Mouse (Mus musculus) midbrain, embryonic 12.5 days (tissue): ENCODE measurements at regions not wholly inside any gene's neighbourhood (a gene's known extent, or its start where the extent isn't known, plus 50 kb on each side); places are given as distances from the start of the nearest gene placed in this dataset.

ENCODE experiments used
- ATAC-seq: fragments of 200-750 bp; cut with Nextera tagmentation; 2 replicates; pipeline ENCODE4 v1.8.0; 2017; ENCODE audit warnings: low read depth, moderate TSS enrichment, moderate library complexity; ENCODE audit not compliant: low FRiP score
- H3K27ac ChIP-seq: fragments of 300-500 bp; sonication (generic); replicated peaks from 2 replicates; pipeline ENCODE4 v1.5.1; 2016; ENCODE audit warnings: mild to moderate bottlenecking
- H3K27me3 ChIP-seq: fragments of 300-500 bp; sonication (generic); 2 replicates; pipeline ENCODE4 v1.6.1; 2016; ENCODE audit warnings: mild to moderate bottlenecking
- H3K36me3 ChIP-seq: fragments of 300-500 bp; sonication (generic); 2 replicates; pipeline ENCODE4 v1.6.1; 2016
- H3K4me1 ChIP-seq: fragments of 300-500 bp; sonication (generic); 2 replicates; pipeline ENCODE4 v1.6.1; 2016
- H3K4me2 ChIP-seq: fragments of 300-500 bp; sonication (generic); replicated peaks from 2 replicates; pipeline ENCODE4 v1.6.1; 2016; ENCODE audit warnings: mild to moderate bottlenecking, moderate library complexity
- H3K4me3 ChIP-seq: fragments of 300-500 bp; sonication (generic); 2 replicates; pipeline ENCODE4 v1.5.1; 2016; ENCODE audit warnings: mild to moderate bottlenecking
- H3K9ac ChIP-seq: fragments of 300-500 bp; sonication (generic); replicated peaks from 2 replicates; pipeline ENCODE4 v1.6.1; 2016; ENCODE audit warnings: mild to moderate bottlenecking, moderate library complexity
- H3K9me3 ChIP-seq: fragments of 300-500 bp; sonication (generic); 2 replicates; pipeline ENCODE4 v1.6.1; 2016; ENCODE audit warnings: mild to moderate bottlenecking
- whole genome bisulfite sequencing: fragments of 180-500 bp; shearing (Covaris S2); methylation state at CpG from one replicate; pipeline ENCODE4 v1.1.7; 2016; 5-methylcytosine and 5-hydroxymethylcytosine counted together

GRCm38 (mm10) chr13:117088629-117089028 lies 63.3 kb upstream of the Parp8 start:
- H3K4me1 ChIP-seq: no peaks in the 10 kb centered on the region
- H3K9me3 ChIP-seq: no peaks in the 10 kb centered on the region
- ATAC-seq: no peak
- H3K4me2 ChIP-seq: no peak overlapping the region
- no peaks in the 10 kb centered on the region for H3K36me3 ChIP-seq
- H3K9ac ChIP-seq: no peak overlapping the region
- no peak overlapping the region for H3K27ac ChIP-seq
- H3K4me3 ChIP-seq: no peak overlapping the region
- WGBS: 67% methylated on average over 3 of the region's 3 CpGs
- no peaks in the 10 kb centered on the region for H3K27me3 ChIP-seq

GRCm38 (mm10) chr13:117082758-117083157 lies 57.4 kb upstream of the Parp8 start:
- Histone ChIP-seq H3K9me3 (no peaks in the 10 kb centered on the region), H3K27me3 (no peaks in the 10 kb centered on the region), H3K4me1 (no peaks in the 10 kb centered on the region), H3K4me3 (no peak overlapping the region), H3K4me2 (no peak overlapping the region), H3K9ac (no peak overlapping the region), H3K27ac (no peak overlapping the region), H3K36me3 (no peaks in the 10 kb centered on the region)
- ATAC-seq: no peak
- WGBS: 93% methylated on average over 4 of the region's 4 CpGs

- Histone ChIP-seq H3K9ac (no peak overlapping the region), H3K4me2 (no peak overlapping the region), H3K27me3 (no peaks in the 10 kb centered on the region), H3K4me3 (no peak overlapping the region), H3K9me3 (no peaks in the 10 kb centered on the region), H3K4me1 (no peaks in the 10 kb centered on the region), H3K36me3 (no peaks in the 10 kb centered on the region), H3K27ac (no peak overlapping the region)
- ATAC-seq: no peak
- WGBS: 100% methylated on average over 1 of the region's 1 CpGs
Observed at GRCm38 (mm10) chr13:117079316-117079715, 54.0 kb upstream of the Parp8 start.
